Mouse (Mus musculus): ENCODE measurements around the gene Rela.

- TF ChIP-seq CTCF (IDR thresholded peaks at IDR 0.05; ENCODE audit: borderline replicate concordance, insufficient read depth, low read depth, low read length) (no peak), POLR2A (IDR thresholded peaks at IDR 0.05; ENCODE audit: borderline replicate concordance, insufficient read depth, low read length) (no peak)
Measured at GRCm38 (mm10) chr19:5609171-5609546, 28.1 kb upstream of the Rela start.
